Mouse (Mus musculus): ENCODE data around the gene Gm765. TPM values are rescaled to one million over a fixed set of nuclear protein-coding genes. Genes with fewer than 3 reads are reported as not detected.

The Gm765 gene
- polyA plus RNA-seq, 1 experiment from 2014 or later = not detected

- H3K9ac ChIP-seq = no peak overlapping the region
- no peak overlapping the region for H3K27ac ChIP-seq (ENCODE audit: poor library complexity, severe bottlenecking)
- ATAC-seq (ENCODE audit: insufficient number of reproducible peaks, low FRiP score) = no peak
- H3K27me3 ChIP-seq (replicated peaks) = no peaks in the 10 kb centered on the region
- no peaks in the 10 kb centered on the region for H3K9me3 ChIP-seq (replicated peaks)
- no peak overlapping the region for H3K4me3 ChIP-seq
- 72% methylated on average over 16 of the region's 16 CpGs for WGBS
- no peaks in the 10 kb centered on the region for H3K36me3 ChIP-seq
- H3K4me1 ChIP-seq (replicated peaks) = no peaks in the 10 kb centered on the region
- H3K4me2 ChIP-seq = no peak overlapping the region
Measured at GRCm38 (mm10) chr6:98221970-98222369, 120.6 kb downstream of the Gm765 start.

GRCm38 (mm10) chr6:98212225-98212624 lies 130.3 kb downstream of the Gm765 start:
- H3K4me3 ChIP-seq = no peak overlapping the region
- no peak for ATAC-seq (ENCODE audit: insufficient number of reproducible peaks, low FRiP score)
- H3K9me3 ChIP-seq (replicated peaks) = no peaks in the 10 kb centered on the region
- no peak overlapping the region for H3K9ac ChIP-seq
- H3K27me3 ChIP-seq (replicated peaks) = no peaks in the 10 kb centered on the region
- no peak overlapping the region for H3K27ac ChIP-seq (ENCODE audit: poor library complexity, severe bottlenecking)
- H3K4me2 ChIP-seq = no peak overlapping the region
- H3K4me1 ChIP-seq (replicated peaks) = no peaks in the 10 kb centered on the region
- WGBS = 62% methylated on average over 3 of the region's 3 CpGs
- no peaks in the 10 kb centered on the region for H3K36me3 ChIP-seq

DNA sequence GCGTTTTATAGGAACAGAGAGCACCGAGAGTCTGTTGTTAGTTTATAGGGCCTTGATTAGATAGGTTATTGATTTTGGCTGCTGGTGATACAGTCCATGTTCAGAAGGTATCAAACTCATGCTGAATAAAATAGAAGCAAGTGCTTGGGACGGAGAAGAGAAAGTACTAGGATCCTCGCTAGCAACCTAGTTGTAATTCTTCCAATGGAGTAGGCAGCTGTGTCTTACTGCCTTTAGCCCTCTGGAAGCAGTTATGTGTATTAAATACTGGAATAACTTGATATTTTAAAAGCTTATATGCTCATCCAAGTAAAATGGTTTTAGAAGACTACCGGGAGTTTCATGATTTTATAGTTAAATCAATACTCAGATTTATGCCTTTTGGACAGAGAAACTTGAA lies 132.3 kb downstream of the Gm765 start:
- no peaks in the 10 kb centered on the region for H3K4me1 ChIP-seq (replicated peaks)
- no peaks in the 10 kb centered on the region for H3K27me3 ChIP-seq (replicated peaks)
- no peak overlapping the region for H3K4me2 ChIP-seq
- WGBS = 81% methylated on average over 5 of the region's 5 CpGs
- no peak overlapping the region for H3K9ac ChIP-seq
- no peaks in the 10 kb centered on the region for H3K36me3 ChIP-seq
- no peak for ATAC-seq (ENCODE audit: insufficient number of reproducible peaks, low FRiP score)
- H3K4me3 ChIP-seq = no peak overlapping the region
- H3K9me3 ChIP-seq (replicated peaks) = no peaks in the 10 kb centered on the region
- H3K27ac ChIP-seq (ENCODE audit: poor library complexity, severe bottlenecking) = no peak overlapping the region

GRCm38 (mm10) chr6:98208051-98208450 lies 134.5 kb downstream of the Gm765 start:
- Histone ChIP-seq H3K4me1 (replicated peaks) (no peaks in the 10 kb centered on the region), H3K9me3 (replicated peaks) (no peaks in the 10 kb centered on the region), H3K27ac (ENCODE audit: poor library complexity, severe bottlenecking) (no peak overlapping the region), H3K27me3 (replicated peaks) (no peaks in the 10 kb centered on the region), H3K4me2 (no peak overlapping the region), H3K36me3 (no peaks in the 10 kb centered on the region), H3K9ac (no peak overlapping the region), H3K4me3 (no peak overlapping the region)
- WGBS = 69% methylated on average over 8 of the region's 8 CpGs
- no peak for ATAC-seq (ENCODE audit: insufficient number of reproducible peaks, low FRiP score)

GRCm38 (mm10) chr6:98198706-98199105 lies 143.8 kb downstream of the Gm765 start:
- Histone ChIP-seq H3K36me3 (no peaks in the 10 kb centered on the region), H3K27me3 (replicated peaks) (no peaks in the 10 kb centered on the region), H3K4me3 (no peak overlapping the region), H3K27ac (ENCODE audit: poor library complexity, severe bottlenecking) (no peak overlapping the region), H3K9ac (no peak overlapping the region), H3K4me2 (no peak overlapping the region), H3K4me1 (replicated peaks) (no peaks in the 10 kb centered on the region), H3K9me3 (replicated peaks) (no peaks in the 10 kb centered on the region; the same call in 1 of the 2 replicates)
- ATAC-seq (ENCODE audit: insufficient number of reproducible peaks, low FRiP score) = no peak
- 78% methylated on average over 2 of the region's 2 CpGs for WGBS

GRCm38 (mm10) chr6:98190745-98191442 lies 151.7 kb downstream of the Gm765 start:
- WGBS = 73% methylated on average over 8 of the region's 8 CpGs
- Histone ChIP-seq H3K4me1 (replicated peaks) (no peaks in the 10 kb centered on the region), H3K27me3 (replicated peaks) (no peaks in the 10 kb centered on the region), H3K4me2 (no peak overlapping the region), H3K36me3 (no peaks in the 10 kb centered on the region), H3K4me3 (no peak overlapping the region), H3K9ac (no peak overlapping the region), H3K27ac (ENCODE audit: poor library complexity, severe bottlenecking) (no peak overlapping the region), H3K9me3 (replicated peaks) (no peaks in the 10 kb centered on the region)
- ATAC-seq (ENCODE audit: insufficient number of reproducible peaks, low FRiP score) = no peak

Measured in heart, embryonic 12.5 days (tissue).